Mouse (Mus musculus) intestine, embryonic 14.5 days (tissue): Measurements from ENCODE around the gene Marc1. TPM values are rescaled to one million over a fixed set of nuclear protein-coding genes. Genes with fewer than 3 reads are reported as not detected.

Experiments
- ATAC-seq: fragments of 200-750 bp; cut with Nextera tagmentation; replicated peaks from 2 replicates; pipeline ENCODE4 v1.8.0; 2017; ENCODE audit warnings: low read depth, moderate number of reproducible peaks, moderate TSS enrichment, moderate library complexity; ENCODE audit not compliant: low FRiP score, low TSS enrichment
- DNase-seq: peaks from one replicate; pipeline ENCODE4 v3.0.0-alpha.2; 2018; ENCODE audit warnings: low spot score
- H3K27ac ChIP-seq: fragments of 300-500 bp; sonication (generic); 2 replicates; pipeline ENCODE4 v1.5.1; 2014; ENCODE audit warnings: low read depth, mild to moderate bottlenecking, control low read depth
- H3K27me3 ChIP-seq: fragments of 300-500 bp; sonication (generic); replicated peaks from 2 replicates; pipeline ENCODE4 v1.6.1; 2014; ENCODE audit warnings: low read length, control low read depth; ENCODE audit not compliant: control insufficient read depth, insufficient read depth
- H3K36me3 ChIP-seq: fragments of 300-500 bp; sonication (generic); 2 replicates; pipeline ENCODE4 v1.6.1; 2014; ENCODE audit warnings: low read length, control low read depth; ENCODE audit not compliant: control insufficient read depth, insufficient read depth
- H3K4me1 ChIP-seq: fragments of 300-500 bp; sonication (generic); replicated peaks from 2 replicates; pipeline ENCODE4 v1.6.1; 2014; ENCODE audit warnings: low read length, control low read depth, mixed read lengths; ENCODE audit not compliant: control insufficient read depth, insufficient read depth
- H3K4me2 ChIP-seq: fragments of 300-500 bp; sonication (generic); 2 replicates; pipeline ENCODE4 v1.6.1; 2014; ENCODE audit warnings: low read length
- H3K4me3 ChIP-seq: fragments of 300-500 bp; sonication (generic); 2 replicates; pipeline ENCODE4 v1.5.1; 2014; ENCODE audit warnings: low read depth, low read length, control low read depth, mixed read lengths
- H3K9ac ChIP-seq: fragments of 300-500 bp; sonication (generic); 2 replicates; pipeline ENCODE4 v1.6.1; 2014; ENCODE audit warnings: mild to moderate bottlenecking, low read length
- H3K9me3 ChIP-seq: fragments of 300-500 bp; sonication (generic); 2 replicates; pipeline ENCODE4 v1.6.1; 2016; ENCODE audit warnings: low read length, control low read depth; ENCODE audit not compliant: control insufficient read depth
- WGBS: fragments of 180-500 bp; shearing (Covaris S2); extraction: QIAGEN DNeasy Blood & Tissue Kit; methylation state at CpG from one replicate; pipeline ENCODE4 v1.1.7; 2014; 5-methylcytosine and 5-hydroxymethylcytosine counted together
- microRNA counts: library from miRNA; unstranded; fragments of <30 nt; microRNA quantifications from one replicate; lab custom pipeline; 2016
- microRNA-seq: library from miRNA; unstranded; fragments of <30 nt; microRNA quantifications from one replicate; pipeline ENCODE4, GENCODE M21; 2016
- polyA plus RNA-seq: library from polyadenylated mRNA; unstranded; fragments of >200 nt; fragmentation: Nextera tagmentation; extraction: Ambion mirVana; gene quantifications from 2 replicates; pipeline ENCODE4 v1.2.1, GENCODE M21; 2014

The Marc1 gene
- polyA plus RNA-seq, 1 experiment from 2014 or later, result 0.22 TPM

- Histone ChIP-seq H3K9me3 (no peaks in the 10 kb centered on the region), H3K27ac (no peak overlapping the region), H3K9ac (no peak overlapping the region), H3K4me2 (no peak overlapping the region), H3K4me3 (no peak overlapping the region), H3K36me3 (no peaks in the 10 kb centered on the region), H3K4me1 (no peaks in the 10 kb centered on the region), H3K27me3 (no peaks in the 10 kb centered on the region)
- 69% methylated on average over 4 of the region's 4 CpGs for WGBS
- ATAC-seq (no peak), DNase-seq (no peak)
Measured at GRCm38 (mm10) chr1:184761988-184762387, 49.1 kb downstream of the Marc1 start.

DNA sequence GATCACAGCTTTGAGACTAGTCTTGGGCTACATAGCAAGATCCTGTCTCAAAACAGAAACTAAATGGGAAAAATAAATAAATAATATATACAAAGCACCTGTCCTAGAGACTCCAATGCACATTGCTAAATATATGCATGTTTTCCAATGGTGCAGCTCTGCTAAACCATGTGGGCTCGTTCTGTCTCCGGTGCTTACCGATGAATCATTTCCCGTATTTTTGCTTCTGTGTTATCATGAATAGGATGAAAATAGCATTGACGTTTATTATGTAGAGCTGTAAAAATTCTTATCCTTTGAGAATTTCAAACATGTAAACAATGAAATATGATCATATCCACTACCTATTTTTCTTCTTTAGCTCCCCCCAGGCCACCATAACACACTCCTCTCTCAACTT lies 58.4 kb downstream of the Marc1 start:
- Histone ChIP-seq H3K4me2 (no peak overlapping the region), H3K36me3 (no peaks in the 10 kb centered on the region), H3K4me3 (no peak overlapping the region), H3K4me1 (peaks cover 19% of the 10 kb centered on the region), H3K27ac (no peak overlapping the region), H3K9me3 (no peaks in the 10 kb centered on the region), H3K9ac (no peak overlapping the region), H3K27me3 (no peaks in the 10 kb centered on the region)
- DNase-seq, result no peak
- no peak for ATAC-seq
- 77% methylated on average over 5 of the region's 5 CpGs for WGBS

GRCm38 (mm10) chr1:184750114-184750664 lies 60.9 kb downstream of the Marc1 start:
- Histone ChIP-seq H3K27ac (peak overlapping the region; percentile 86; the same call in 1 of the 2 replicates), H3K4me3 (no peak overlapping the region), H3K36me3 (no peaks in the 10 kb centered on the region), H3K4me2 (no peak overlapping the region), H3K27me3 (no peaks in the 10 kb centered on the region), H3K4me1 (peaks cover 19% of the 10 kb centered on the region), H3K9me3 (no peaks in the 10 kb centered on the region), H3K9ac (no peak overlapping the region)
- DNase-seq (no peak), ATAC-seq (no peak)
- WGBS, result 82% methylated on average over 11 of the region's 11 CpGs

GRCm38 (mm10) chr1:184748692-184749152 lies 62.4 kb downstream of the Marc1 start:
- H3K27ac ChIP-seq, result peak overlapping the region; percentile 86
- DNase-seq (peak; percentile 70), ATAC-seq (0 out of 2 replicates have a peak, but pooled peaks have one; percentile 54)
- H3K4me2 ChIP-seq, result peak overlapping the region; percentile 26; the same call in 1 of the 2 replicates
- no peaks in the 10 kb centered on the region for H3K36me3 ChIP-seq
- no peaks in the 10 kb centered on the region for H3K9me3 ChIP-seq
- WGBS, result 18% methylated on average over 14 of the region's 14 CpGs
- H3K27me3 ChIP-seq, result no peaks in the 10 kb centered on the region
- H3K9ac ChIP-seq, result no peak overlapping the region
- no peak overlapping the region for H3K4me3 ChIP-seq
- H3K4me1 ChIP-seq, result peaks cover 19% of the 10 kb centered on the region

- Histone ChIP-seq H3K4me1 (peaks cover 23% of the 10 kb centered on the region), H3K9ac (no peak overlapping the region), H3K4me3 (no peak overlapping the region), H3K9me3 (no peaks in the 10 kb centered on the region), H3K4me2 (peak overlapping the region; percentile 23; the same call in 1 of the 2 replicates), H3K36me3 (no peaks in the 10 kb centered on the region), H3K27ac (0 out of 2 replicates have a peak overlapping the region, but pooled peaks have one; percentile 22), H3K27me3 (peaks cover 24% of the 10 kb centered on the region; the same call in 1 of the 2 replicates)
- 4% methylated on average over 14 of the region's 14 CpGs for WGBS
- ATAC-seq (peak; percentile 37; the same call in 1 of the 2 replicates), DNase-seq (no peak)
Measured at GRCm38 (mm10) chr1:184737876-184738479, 73.1 kb downstream of the Marc1 start.

DNA sequence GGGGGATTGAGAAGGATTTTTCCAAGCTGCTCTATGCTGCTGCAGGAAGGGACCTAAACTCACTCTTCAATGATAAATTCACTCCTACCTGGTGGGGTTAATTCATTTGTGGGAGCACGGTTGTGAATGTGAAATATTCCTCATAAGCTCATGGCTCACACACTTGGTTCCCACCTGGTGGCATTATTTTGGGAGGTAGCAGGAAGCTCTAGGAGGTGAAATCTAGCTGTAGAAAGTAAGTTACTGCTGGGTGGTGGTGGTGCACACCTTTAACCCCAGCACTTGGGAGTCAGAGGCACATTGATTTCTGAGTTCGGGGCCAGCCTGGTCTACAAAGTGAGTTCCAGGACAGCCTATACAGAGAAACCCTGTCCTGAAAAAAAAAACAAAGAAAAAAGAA lies 73.9 kb downstream of the Marc1 start:
- H3K9me3 ChIP-seq, result no peaks in the 10 kb centered on the region
- no peaks in the 10 kb centered on the region for H3K36me3 ChIP-seq
- DNase-seq (no peak), ATAC-seq (no peak)
- 35% methylated on average over 2 of the region's 2 CpGs for WGBS
- no peak overlapping the region for H3K27ac ChIP-seq
- H3K27me3 ChIP-seq, result peaks cover 30% of the 10 kb centered on the region; the same call in 1 of the 2 replicates
- no peak overlapping the region for H3K4me2 ChIP-seq
- no peak overlapping the region for H3K4me3 ChIP-seq
- no peak overlapping the region for H3K9ac ChIP-seq
- peaks cover 23% of the 10 kb centered on the region for H3K4me1 ChIP-seq

MicroRNAs within 50 kb of the gene (microRNA counts, 519-probe panel; counts per million panel counts)
- 3,996 counts per million, percentile 60 among the panel's probes with 10 or more counts for microRNA mmu-miR-1981 (lab: Ali Mortazavi, UCI)

Small RNA genes lying within 50 kb of the gene (microRNA-seq; reads per million reads assigned to microRNA genes)
- gene Mir1981, result 122 reads per million, percentile 61 among the genes with 10 or more reads in this experiment

Other genes with a start within 250 kb of the Marc1 start
- 49.3 and 53.4 TPM in 2 replicates for gene Hlx, start 78.7 kb downstream of the Marc1 start, polyA plus RNA-seq
- gene Marc2, start 35.1 kb upstream of the Marc1 start, polyA plus RNA-seq, result 262 and 279 TPM in 2 replicates
- 2.1 and 2.4 TPM in 2 replicates for gene C130074G19Rik, start 71.9 kb upstream of the Marc1 start, polyA plus RNA-seq
- 2.6 and 3.3 TPM in 2 replicates for gene Mark1, start 188.3 kb upstream of the Marc1 start, polyA plus RNA-seq